Mouse (Mus musculus) thymus, adult 2 months (tissue): ENCODE measurements at regions not wholly inside any gene's neighbourhood (a gene's known extent, or its start where the extent isn't known, plus 50 kb on each side); places are given as distances from the start of the nearest gene placed in this dataset.

Experiments
- DNase-seq: peaks from one replicate; pipeline ENCODE4 v3.0.0; 2021
- H3K27ac ChIP-seq: fragments of 200-500 bp; 2 replicates; pipeline ENCODE4 v1.5.1; 2012; ENCODE audit warnings: low read length, control low read depth; ENCODE audit not compliant: control insufficient read depth, insufficient read depth
- H3K27me3 ChIP-seq: fragments of 200-500 bp; 2 replicates; pipeline ENCODE4 v1.6.1; 2012; ENCODE audit warnings: mild to moderate bottlenecking, low read length, moderate library complexity, mixed read lengths; ENCODE audit not compliant: control insufficient read depth, insufficient read depth
- H3K36me3 ChIP-seq: fragments of 200-500 bp; 2 replicates; pipeline ENCODE4 v1.6.1; 2012; ENCODE audit warnings: mild to moderate bottlenecking, low read length, moderate library complexity; ENCODE audit not compliant: control insufficient read depth, insufficient read depth
- H3K4me1 ChIP-seq: fragments of 200-500 bp; replicated peaks from 2 replicates; pipeline ENCODE4 v1.6.1; 2012; ENCODE audit warnings: low read length; ENCODE audit not compliant: control insufficient read depth, insufficient read depth
- H3K4me3 ChIP-seq: fragments of 200-500 bp; 2 replicates; pipeline ENCODE4 v1.5.1; 2012; ENCODE audit warnings: mild to moderate bottlenecking, low read length, control low read depth, moderate library complexity; ENCODE audit not compliant: control insufficient read depth, insufficient read depth
- CTCF ChIP-seq: fragments of 200-500 bp; IDR thresholded peaks from 2 replicates; pipeline ENCODE4 v1.5.1; 2012; ENCODE audit warnings: mild to moderate bottlenecking, control low read depth, low read length, moderate library complexity, borderline replicate concordance; ENCODE audit not compliant: control insufficient read depth, poor library complexity, insufficient read depth; ENCODE audit errors: extremely low read depth
- POLR2A ChIP-seq: fragments of 200-500 bp; IDR thresholded peaks from 2 replicates; pipeline ENCODE4 v1.6.1; 2012; ENCODE audit warnings: mild to moderate bottlenecking, low read length, control low read depth, moderate library complexity; ENCODE audit not compliant: control insufficient read depth, poor library complexity, insufficient read depth; ENCODE audit errors: extremely low read depth
- WGBS: fragments of 180-500 bp; shearing (Covaris S2); methylation state at CpG from one replicate; pipeline ENCODE4 v1.1.7; 2018; 5-methylcytosine and 5-hydroxymethylcytosine counted together

- 93% methylated on average over 9 of the region's 9 CpGs for WGBS
- TF ChIP-seq POLR2A (no peak), CTCF (no peak)
- no peaks in the 10 kb centered on the region for H3K4me1 ChIP-seq
- no peak for DNase-seq
- no peaks in the 10 kb centered on the region for H3K27me3 ChIP-seq
- no peak overlapping the region for H3K4me3 ChIP-seq
- H3K36me3 ChIP-seq = no peaks in the 10 kb centered on the region
- no peak overlapping the region for H3K27ac ChIP-seq
Observed at GRCm38 (mm10) chr16:78170627-78171605, 130.4 kb upstream of the Cxadr start.

- TF ChIP-seq CTCF = no peak
- TF ChIP-seq POLR2A = no peak
- H3K27ac ChIP-seq = no peak overlapping the region
- H3K36me3 ChIP-seq = no peaks in the 10 kb centered on the region
- no peak for DNase-seq
- H3K4me1 ChIP-seq = no peaks in the 10 kb centered on the region
- no peak overlapping the region for H3K4me3 ChIP-seq
- no peaks in the 10 kb centered on the region for H3K27me3 ChIP-seq
- 79% methylated on average over 3 of the region's 3 CpGs for WGBS
Observed at GRCm38 (mm10) chr16:78156876-78157232, 144.4 kb upstream of the Cxadr start.

- Histone ChIP-seq H3K36me3 (no peaks in the 10 kb centered on the region), H3K4me1 (no peaks in the 10 kb centered on the region), H3K27ac (no peak overlapping the region), H3K4me3 (no peak overlapping the region), H3K27me3 (no peaks in the 10 kb centered on the region)
- no peak for DNase-seq
- WGBS = 71% methylated on average over 7 of the region's 7 CpGs
- no peak for TF ChIP-seq CTCF
- TF ChIP-seq POLR2A = no peak
Observed at GRCm38 (mm10) chr16:78156138-78156875, 145.0 kb upstream of the Cxadr start.

GRCm38 (mm10) chr16:78153899-78154605 is 147.2 kb upstream of the Cxadr start:
- no peak for TF ChIP-seq POLR2A
- no peak for TF ChIP-seq CTCF

GRCm38 (mm10) chr16:78144146-78144545 is 157.1 kb upstream of the Cxadr start:
- Histone ChIP-seq H3K27me3 (no peaks in the 10 kb centered on the region), H3K4me3 (no peak overlapping the region), H3K27ac (no peak overlapping the region), H3K4me1 (no peaks in the 10 kb centered on the region), H3K36me3 (no peaks in the 10 kb centered on the region)
- 29% methylated on average over 1 of the region's 1 CpGs for WGBS
- no peak for DNase-seq
- TF ChIP-seq CTCF (no peak), POLR2A (no peak)

More at GRCm38 (mm10) chr16:78153899-78154605, 147.2 kb upstream of the Cxadr start:
- no peak overlapping the region for H3K27ac ChIP-seq
- no peaks in the 10 kb centered on the region for H3K27me3 ChIP-seq
- H3K4me1 ChIP-seq = no peaks in the 10 kb centered on the region
- H3K36me3 ChIP-seq = no peaks in the 10 kb centered on the region
- DNase-seq = no peak
- H3K4me3 ChIP-seq = no peak overlapping the region
- 89% methylated on average over 2 of the region's 2 CpGs for WGBS

GRCm38 (mm10) chr16:78135501-78135900 is 165.8 kb upstream of the Cxadr start:
- TF ChIP-seq CTCF (no peak), POLR2A (no peak)
- Histone ChIP-seq H3K27ac (no peak overlapping the region), H3K4me3 (no peak overlapping the region), H3K27me3 (no peaks in the 10 kb centered on the region), H3K36me3 (no peaks in the 10 kb centered on the region), H3K4me1 (no peaks in the 10 kb centered on the region)
- 95% methylated on average over 5 of the region's 5 CpGs for WGBS
- DNase-seq = no peak
